Mouse (Mus musculus) mouse embryonic stem cell (cell line): Measurements from ENCODE around the gene Esrp2.

Source experiments
- in situ Hi-C, 2 experiments: fragments of 300-500 bp; cut with MboI; formaldehyde crosslinking; loops; 1 replicate in 1 of 2; 3 replicates in 1 of 2; pipeline ENCODE4 v1.14.3; 2019 to 2020; ENCODE audit warnings: low sequenced_read_pairs in 2 of 2, low pct_unique_long_range_greater_than_20kb in 1 of 2, mixed read lengths in 1 of 2; ENCODE audit not compliant: unreplicated experiment in 1 of 2

Esrp2 gene

DNA sequence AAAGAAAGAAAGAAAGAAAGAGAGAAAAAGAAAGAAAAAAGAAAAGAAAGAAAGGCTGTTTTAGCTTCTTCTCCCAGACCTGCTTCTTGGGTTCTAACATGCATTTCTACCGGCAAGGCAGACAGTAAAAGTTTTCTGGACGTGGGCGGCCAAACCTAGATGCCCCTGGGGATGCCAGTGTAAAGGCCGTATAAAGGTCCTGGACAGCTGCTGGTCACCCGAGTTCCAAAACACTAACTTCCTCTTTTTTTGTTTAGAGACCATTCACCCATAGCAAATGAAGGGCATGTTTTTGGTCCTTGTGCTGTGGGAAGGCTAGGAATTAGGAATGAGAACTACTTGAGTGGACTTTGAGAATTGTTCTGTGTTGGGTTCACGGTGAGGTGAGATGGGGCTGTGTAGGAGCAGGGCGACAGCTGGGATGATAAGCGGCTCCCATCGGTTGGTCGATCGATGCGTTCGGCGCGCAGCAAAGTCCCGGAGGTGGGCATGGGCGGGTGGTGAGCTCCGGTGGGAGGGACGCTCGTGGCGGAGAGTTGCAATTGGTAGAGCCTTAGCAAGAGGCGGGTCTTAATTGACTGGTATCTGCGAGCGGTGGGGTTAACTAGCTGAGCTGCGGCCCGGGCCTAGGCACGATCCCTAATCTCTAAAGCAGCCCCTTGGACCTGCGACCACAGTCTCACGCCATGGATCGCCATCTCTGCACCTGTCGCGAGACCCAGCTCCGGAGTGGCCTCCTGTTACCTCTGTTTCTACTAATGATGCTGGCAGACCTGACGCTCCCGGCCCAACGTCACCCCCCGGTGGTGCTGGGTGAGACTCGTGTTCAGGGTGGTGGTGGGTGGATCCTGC is 13.3 kb upstream of the Esrp2 start, which contains the start of gene Pla2g15:
TSS of gene Pla2g15 (plus strand) at position 599 of the 852 bp plus-strand sequence.
- in situ Hi-C loops, result no loop called here

DNA sequence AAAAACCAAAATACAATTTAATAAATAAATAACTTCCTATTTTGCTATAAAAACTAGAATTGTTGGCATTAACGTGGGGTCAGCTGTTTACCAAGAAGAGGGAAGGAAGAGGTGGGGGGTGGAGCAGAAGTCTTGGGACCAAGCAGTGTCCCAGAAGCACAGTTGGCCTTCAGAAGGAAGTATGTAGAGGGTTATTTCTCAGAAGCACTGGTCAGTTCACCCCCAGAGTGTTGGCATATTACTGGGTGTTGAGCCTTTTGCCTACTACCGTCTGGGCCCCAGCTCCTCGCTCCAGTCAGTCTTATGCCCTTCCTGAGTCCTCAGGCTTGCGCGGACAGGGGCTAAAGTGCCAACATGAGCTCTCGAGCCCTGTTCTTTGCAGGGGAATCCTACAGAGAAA is 12.3 kb upstream of the Esrp2 start:
- in situ Hi-C loops, result no loop called here

DNA sequence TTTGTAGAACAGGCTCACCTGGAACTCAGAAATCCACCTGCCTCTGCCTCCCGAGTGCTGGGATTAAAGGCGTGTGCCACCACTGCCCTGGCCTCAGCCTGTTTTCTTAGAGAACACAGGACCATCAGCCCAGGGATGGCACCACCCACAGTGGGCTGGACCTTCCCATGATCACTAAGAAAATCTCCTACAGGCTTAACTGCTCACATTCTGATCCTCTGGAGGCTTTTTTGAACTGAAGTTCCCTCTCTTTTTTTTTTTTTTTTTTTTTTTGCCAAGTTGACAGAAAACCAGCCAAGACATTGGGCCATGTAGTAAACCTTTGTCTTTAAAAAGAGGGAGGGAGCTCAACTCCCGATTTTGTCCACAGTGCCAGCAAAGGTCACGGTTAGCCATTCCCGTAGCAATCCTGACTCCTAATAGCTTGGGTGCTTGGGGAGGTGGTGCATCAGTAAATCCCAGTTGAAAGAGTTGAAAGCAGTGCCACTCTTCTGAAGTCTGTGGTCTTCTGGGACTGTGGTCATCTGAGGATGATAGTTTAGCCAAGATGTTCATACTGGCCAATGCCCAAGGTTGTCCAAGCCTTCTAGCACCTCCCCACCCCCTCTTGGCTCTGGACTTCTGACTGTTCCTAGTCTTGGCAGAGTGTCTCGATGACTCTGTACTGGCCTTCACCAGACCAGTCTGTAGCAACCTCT is 11.2 kb upstream of the Esrp2 start:
- in situ Hi-C loops, result no loop called here

DNA sequence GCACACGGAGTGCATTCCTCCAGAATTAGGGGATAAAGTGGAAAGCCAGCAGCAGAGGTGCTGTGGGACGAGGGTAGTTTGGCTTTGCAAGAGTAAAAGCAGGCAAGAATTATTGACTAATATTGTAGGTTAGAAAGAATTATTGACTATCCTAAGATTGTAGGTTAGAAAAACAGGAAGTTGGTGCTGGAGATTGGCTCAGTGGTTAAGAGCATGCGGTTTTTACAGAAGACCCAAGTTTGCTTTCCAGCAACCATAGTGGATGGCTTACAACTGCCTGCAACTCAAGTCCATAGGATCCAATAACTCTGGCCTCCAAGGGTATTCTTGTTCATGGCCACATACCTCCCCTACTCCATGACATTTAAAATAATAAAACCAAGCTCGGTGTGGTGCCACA is 9.2 kb upstream of the Esrp2 start:
- in situ Hi-C loops, result no loop called here

DNA sequence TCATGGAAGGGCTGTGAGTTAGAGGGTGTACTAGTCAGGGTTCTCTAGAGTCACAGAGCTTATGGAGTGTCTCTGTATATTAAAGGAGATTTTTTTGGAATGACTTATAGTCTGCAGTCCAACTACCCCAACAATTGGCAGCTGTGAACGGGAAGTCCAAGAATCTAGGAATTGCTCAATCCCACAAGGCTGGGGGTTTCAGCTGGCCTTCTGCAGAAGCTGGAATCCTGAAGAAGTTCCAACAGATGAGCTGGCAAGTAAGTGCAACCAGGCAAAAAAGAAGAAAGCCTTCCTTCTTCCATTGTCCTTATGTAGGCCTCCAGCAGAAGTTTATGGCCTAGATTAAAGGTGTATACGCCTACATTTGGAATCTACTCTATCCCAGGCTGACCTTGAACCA is 8.6 kb upstream of the Esrp2 start:
- in situ Hi-C loops, result no loop called here

DNA sequence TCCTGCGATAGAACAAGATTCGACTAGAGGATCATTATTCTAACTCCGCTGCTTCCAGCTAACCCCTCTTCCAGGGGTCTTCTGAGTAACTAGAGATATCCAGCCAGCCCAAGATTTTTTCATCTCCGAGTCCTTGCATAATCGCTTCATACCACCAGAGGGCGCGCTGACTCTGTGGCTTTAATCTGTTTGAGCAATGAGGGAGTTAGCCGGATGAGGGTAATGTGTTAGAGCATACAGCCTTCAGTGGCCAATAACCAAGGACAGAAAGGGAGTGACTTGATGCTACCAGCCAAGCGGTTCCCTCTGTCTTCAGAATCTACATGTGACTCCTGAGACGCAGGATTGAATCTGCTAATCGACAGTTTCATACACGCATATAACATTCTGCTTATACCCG is 4.0 kb upstream of the Esrp2 start:
- in situ Hi-C loops, result no loop called here

DNA sequence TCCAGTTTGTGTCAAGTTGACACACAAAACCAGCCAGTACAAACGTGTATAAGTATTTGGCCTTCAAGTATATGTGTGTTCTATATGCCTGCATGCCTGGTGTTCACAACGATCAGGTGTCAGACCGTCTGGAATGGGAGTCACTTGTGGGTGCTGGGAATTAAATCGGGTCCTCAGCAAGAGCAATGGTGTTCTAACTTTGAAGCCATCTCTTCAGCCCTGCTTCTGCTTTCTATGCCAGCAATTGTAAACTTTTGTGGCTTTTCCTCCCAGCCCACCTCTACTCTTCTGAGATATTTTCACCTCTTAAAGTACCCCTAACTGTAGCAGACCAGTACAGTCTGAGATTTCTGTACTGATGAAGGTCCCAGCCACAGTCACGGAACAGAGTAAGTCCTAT is 3.4 kb upstream of the Esrp2 start:
- in situ Hi-C loops, result no loop called here

DNA sequence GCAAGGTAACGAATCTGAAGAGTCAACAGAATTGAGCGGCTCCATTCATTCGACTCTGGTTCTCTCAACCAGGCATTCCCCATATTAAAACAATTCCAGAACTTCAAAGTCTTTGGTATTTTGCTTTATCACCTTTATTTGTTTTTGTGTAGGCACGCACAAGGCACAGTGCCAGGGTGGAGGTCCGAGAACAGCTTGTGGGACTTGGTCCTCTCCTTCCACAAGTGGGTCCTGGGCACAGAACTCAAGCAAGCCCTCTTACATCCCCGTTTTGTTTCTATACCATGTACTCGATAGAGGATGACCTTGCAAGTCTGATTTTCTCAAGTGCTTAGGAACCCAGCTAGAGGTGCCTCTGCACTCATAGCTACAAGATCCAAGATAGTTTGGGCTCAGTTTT is 1.8 kb upstream of the Esrp2 start:
- in situ Hi-C loops, result no loop called here

DNA sequence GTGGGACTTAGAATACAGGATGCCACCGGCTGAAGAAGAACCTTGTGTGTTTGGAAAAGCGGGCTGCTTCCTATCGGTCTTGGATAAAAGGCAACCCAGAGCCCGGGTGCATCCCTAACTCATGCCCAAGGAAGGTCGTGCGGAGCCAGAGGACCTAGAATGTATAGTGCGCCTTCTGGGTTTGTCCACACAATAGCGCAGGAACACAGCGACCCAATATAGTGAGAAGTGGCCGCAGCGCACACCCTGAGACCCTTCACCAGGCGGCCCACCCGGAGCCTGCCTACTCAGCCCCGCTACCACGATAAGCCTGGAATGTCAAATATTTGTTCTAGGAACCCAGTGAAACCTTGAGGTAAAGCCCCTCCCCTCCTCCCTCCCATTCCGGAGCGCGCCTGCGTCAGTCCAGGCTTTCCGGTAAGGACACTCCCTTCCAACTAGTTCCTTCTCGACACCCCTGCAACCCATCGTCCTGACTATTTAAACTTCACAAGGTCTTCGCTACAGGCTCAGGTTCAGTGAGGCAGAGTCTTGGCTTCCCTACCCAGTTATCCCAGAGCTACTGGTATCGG is 1.2 kb upstream of the Esrp2 start:
- in situ Hi-C loops, result no loop called here

DNA sequence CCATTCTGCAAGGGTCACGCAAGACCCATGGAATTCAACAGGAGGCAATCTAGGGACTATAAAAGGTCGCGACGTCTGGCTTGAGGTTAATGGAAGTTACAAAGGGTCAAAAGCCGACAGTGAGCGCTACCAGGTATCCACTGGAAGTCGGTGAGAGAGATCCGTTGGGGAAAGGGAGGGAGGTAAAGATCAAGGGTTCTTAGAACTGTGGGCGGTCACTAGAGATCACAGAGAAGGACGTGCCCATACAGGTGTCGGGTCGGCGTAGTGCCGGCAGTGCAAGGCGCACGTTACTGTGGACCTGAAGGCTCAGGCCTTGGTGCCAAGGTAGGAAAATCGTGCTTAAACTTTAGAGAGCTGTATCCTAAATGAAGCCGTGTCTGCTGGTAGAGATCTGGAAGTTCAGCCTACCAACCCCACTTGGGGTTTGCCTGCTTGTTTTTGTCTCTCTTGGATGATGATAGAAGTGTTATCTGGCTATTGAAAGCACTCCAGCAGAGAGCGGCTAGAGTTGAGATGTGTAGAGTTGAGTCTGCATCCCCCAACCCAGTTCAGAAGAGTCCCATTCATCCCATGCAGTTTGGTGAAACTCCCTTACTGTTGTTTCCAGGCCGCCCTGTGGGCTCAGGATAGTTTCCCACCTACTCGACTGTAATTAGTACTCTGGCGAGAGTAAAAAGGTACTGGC is 588 bp upstream of the Esrp2 start:
- in situ Hi-C loops, result no loop called here

DNA sequence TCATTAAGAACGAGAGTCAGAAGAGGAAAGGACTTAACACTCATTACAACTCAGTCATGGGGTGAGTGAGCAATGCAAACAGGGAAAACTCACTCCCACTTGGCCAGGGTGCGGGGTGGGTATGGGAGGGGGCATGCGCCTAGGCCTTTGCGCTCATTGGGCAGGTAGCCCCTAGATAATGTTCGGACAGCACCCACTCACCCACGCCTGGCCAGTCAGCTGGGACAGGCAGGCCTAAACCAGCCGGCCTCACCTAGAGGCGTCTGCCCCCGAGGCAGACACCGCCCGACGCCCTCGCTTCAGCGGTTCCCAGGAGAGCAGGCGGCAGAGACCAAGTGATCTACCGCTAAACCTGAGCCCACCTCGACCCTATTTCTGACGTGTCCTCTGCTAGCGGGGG is 1.1 kb downstream of the Esrp2 start:
- in situ Hi-C loops, result no loop called here

DNA sequence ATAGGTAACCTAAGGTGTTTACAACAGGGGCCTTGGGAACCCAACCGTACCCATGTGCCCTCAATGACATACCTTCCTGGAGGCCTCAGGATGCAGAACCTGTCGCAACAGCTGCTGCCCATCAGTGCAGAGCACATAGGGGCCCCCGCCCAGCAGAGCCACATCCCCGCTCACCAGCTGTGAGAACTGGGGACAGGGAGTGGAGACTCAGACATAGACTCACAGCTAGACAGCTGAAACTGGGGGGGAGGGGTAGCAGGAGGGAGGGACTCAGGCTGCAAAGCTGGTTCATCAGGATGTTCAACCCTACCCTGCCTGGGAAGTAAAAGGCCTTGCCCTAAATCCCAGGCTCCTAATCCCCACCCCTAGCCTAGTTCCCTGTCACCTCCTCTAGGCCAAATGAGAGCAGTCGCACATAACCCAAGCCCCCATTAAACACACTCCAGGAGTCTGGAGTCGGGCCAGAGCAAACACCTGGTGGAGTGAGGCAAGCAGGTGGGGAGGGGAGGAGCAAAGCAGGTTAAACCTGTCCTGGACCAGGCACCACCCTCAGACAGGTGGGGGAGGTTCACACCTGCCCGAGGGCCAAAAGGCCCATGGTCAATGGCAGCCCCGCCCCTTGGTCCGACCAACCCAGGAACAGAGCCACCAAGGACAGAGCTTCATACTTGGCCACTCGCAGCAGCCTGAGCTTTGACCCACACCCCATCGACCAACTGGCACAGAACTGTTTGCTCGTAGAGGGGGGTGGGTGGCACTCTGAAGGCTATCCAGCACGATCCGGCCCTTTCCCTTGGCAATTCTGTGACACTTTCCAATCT is 1.8 kb downstream of the Esrp2 start:
- in situ Hi-C loops, result no loop called here

DNA sequence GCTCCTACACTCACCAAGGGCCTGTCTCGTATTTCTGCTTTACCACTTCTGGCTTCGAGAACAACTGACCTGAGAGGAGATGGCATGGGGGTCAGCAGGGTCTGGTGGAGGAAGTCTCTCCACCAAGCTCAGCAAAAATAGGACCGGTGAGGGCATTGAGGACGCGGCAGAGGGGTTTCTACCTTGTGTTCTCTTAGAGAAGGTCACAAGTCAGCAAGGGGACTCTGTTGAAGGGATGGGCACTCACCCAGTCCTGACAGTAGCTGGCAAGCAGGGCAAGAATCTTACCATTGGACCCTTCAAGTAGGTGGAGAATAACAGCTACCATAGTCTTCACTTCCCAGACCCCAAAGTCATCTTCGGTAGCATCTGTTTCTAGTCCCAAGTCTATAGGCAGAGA is 2.8 kb downstream of the Esrp2 start:
- in situ Hi-C loops, result no loop called here

DNA sequence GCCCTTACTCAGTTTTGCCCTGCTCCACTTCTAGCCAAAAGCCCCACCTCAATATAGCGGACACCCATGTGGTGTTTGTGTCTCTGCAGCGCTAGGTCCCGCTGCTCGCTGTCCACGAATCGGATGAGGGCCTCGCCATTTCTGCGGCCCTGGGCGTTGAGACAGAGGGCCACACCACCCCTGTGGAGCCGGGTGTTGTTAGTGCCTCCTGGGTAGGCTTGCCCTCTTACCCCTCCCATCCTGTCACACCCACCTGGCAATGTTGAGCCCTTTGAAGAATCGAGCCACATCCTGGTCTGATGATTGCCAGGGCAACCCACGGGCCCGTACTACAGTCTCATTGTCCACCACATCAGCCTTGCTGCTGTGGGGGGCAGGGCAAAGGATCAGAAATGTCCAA is 3.2 kb downstream of the Esrp2 start:
- in situ Hi-C loops, result no loop called here

DNA sequence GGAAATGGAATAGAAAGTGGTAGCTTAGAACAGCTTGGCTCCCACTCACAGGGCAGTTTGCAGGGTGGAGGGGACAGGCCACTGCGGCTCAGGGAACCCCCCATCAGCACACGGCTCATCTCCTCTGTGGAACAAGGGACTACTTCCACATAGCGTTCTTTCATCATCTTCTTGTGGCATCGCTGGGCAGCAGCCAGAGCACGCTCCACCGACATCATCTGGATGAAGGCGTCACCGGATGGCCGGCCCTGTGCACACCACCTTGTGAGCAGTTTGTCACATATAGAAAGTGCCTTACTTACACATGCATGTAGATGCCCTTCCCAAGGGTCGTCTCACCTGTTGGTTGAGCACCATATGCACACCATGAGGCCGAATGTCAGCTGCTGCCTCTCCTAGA is 4.4 kb downstream of the Esrp2 start:
- in situ Hi-C loops, result no loop called here

DNA sequence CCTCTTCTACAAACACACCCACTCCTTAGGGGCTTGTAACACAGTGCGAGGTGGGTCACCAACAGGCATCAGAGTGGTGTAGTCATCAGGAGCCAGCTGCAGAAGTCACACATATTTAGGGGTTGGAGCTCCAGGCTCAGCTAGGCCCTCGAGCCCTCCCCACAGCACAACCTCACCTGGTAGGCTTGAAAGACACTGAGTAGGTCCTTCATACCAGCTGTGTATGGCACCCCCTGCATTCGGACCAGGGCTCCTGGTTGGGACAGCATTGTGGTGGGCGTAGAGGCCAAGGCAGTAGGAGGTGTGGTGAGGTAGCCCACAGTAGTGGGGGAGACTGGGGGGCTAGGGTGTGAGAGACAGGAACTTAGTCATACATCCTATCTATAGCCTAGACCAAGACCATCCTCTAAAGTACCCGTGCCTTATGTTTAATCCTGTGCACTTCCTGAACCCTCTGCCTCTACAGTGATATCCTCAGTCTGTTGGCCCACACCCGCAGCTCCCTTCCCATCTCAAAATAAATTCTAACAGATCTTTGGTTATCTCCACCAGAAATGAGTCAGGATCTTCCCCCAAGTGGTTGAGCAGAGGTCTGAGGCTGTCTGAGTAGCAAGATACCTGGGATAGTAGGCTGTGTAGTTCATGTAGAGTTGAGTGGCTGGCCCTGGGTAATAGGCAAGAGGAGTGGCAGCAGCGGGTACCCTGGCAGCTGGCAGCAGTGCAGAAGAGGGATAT is 5.1 kb downstream of the Esrp2 start:
- in situ Hi-C loops, result no loop called here

DNA sequence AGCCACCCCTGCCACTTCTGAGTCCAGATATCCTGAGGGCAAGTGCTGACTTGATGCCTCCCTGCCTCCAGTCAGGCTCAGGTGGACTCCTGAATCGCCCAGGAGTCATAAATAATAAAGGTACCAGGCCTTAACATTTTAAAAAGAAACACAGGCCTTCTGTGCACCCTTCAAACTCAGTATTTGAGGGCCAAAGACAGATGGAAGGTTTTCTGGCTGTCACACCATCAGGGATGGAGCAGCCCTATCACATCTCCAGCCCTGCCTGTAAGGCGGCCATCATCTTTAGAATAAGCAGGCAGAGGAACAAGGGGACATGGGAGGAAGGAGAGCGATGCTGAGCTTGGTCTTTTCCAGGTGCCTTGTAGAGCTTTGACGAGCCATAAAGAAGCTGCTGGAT is 5.8 kb downstream of the Esrp2 start:
- in situ Hi-C loops, result no loop called here

DNA sequence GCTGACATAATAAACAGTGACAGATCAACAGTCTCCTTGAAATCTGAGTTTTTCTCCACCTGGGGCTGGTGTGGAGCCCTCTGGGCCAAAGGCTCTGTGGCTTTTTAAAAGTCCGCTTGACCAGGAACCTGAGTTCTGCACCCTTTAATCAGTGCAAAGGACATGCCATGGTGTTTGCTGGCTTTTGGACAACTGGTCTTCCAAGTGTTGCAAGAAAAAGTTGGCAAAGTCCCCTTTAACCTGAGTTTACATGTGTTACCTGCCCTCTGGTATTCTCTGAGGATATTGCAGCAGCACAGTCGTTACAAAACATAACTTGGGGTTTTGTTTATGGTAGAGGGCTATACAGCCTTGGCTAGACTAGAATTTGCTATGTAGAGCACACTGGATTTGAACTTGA is 6.3 kb downstream of the Esrp2 start:
- in situ Hi-C loops, result no loop called here
